Mouse (Mus musculus) kidney, postnatal 25 days (tissue): Measurements from ENCODE around the gene Fndc3b.

Experiments
- DNase-seq, 2 experiments: peaks; one replicate each; pipeline ENCODE4 v3.0.0; 2021; ENCODE audit warnings: mixed read lengths in 2 of 2

The Fndc3b gene

GRCm38 (mm10) chr3:27616421-27617236 lies 94.5 kb downstream of the Fndc3b start:
- DNase-seq, result peak; percentile 85 to 88

DNA sequence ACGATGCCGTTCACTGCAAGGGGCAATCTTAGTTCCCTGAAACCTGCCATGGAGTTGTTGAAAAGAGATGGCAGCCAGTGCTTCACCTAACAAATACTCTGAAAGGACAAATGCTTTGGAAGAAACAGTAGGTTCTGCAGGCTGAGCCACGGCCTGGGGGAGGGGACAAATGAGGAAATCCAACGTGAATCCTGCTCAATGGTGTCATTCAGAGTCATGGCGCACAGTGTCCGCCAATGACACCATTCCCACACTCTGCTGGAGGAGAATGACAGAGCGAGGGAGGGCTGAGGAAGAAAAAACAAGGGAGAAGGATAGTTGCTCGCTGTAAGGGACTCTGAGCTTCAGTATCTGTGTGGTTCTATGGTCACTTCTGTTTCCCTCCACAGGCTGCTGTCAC lies 95.6 kb downstream of the Fndc3b start:
- DNase-seq, result no peak

- no peak for DNase-seq
These were observed 97.3 kb downstream of the Fndc3b start for GRCm38 (mm10) chr3:27613828-27614227.

GRCm38 (mm10) chr3:27613011-27613410 lies 98.1 kb downstream of the Fndc3b start:
- DNase-seq, result no peak

- no peak for DNase-seq
These were observed 99.1 kb downstream of the Fndc3b start for GRCm38 (mm10) chr3:27611986-27612385.

GRCm38 (mm10) chr3:27610547-27610946 lies 100.6 kb downstream of the Fndc3b start:
- DNase-seq, result peak; percentile 22 to 55

GRCm38 (mm10) chr3:27610089-27610488 lies 101.0 kb downstream of the Fndc3b start:
- no peak for DNase-seq

DNA sequence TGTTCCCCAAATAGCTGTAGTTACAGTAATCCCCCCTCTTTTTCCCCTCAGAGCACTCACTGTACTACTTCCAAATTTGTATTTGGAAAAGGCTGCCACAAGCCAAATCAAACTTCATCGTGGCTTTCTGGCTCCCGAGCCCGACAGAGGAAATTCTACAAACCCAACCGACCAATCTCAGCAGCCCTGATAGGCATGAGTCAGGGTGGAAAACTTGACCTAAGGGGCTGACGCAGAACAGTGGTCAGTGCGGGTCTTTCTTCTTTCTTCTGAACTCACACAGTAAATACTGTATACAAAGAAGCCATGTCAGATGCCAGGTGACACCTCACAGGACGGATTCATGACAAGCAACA lies 103.3 kb downstream of the Fndc3b start:
- no peak for DNase-seq

- peak; percentile 64 to 86 for DNase-seq
These were observed 103.9 kb downstream of the Fndc3b start for GRCm38 (mm10) chr3:27607081-27607795.

GRCm38 (mm10) chr3:27606626-27607025 lies 104.5 kb downstream of the Fndc3b start:
- no peak for DNase-seq

DNA sequence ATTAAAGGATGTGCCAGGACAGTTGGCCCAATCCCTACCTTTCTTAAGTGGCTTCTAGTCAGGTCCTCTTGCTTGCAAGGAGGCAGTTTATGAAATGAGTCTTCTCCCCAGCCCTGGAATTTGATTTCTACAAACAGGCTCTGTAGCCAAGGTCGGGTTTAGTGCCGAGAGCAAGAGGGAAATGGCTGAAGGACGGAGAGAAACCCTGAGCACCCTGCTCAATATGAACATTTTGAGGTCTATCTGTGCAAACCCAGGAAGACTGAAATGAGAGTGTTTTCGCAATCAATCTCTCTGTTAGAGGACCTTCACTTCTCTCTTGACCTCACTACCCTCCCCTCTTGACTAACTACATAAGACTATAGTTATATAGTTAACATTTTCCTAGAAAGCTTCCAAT lies 105.5 kb downstream of the Fndc3b start:
- no peak for DNase-seq

DNA sequence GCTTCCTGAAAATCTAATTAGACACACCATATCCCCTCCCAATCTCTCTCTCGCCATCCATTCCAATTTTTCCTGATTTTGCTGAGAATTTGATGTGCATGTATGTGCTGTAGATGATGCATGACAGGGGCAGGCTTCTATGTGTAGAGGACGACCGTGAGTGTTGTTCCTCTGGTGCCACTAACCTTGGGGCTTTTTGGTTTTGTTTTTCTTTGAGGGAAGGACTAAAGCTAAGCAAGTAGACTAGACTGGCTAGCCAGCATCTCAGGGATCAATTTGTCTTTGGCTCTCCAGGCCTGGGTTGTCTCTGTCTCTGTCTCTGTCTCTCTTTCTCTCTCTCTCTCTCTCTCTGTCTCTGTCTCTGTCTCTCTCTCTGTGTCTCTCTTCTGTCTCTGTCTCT lies 106.0 kb downstream of the Fndc3b start:
- peak in 1 of 2 experiments; percentile 6 for DNase-seq

- DNase-seq, result peak in 1 of 2 experiments; percentile 6
These were observed 106.5 kb downstream of the Fndc3b start for GRCm38 (mm10) chr3:27604629-27605028.

- peak; percentile 82 to 88 for DNase-seq
These were observed 107.0 kb downstream of the Fndc3b start for GRCm38 (mm10) chr3:27603905-27604620.

DNA sequence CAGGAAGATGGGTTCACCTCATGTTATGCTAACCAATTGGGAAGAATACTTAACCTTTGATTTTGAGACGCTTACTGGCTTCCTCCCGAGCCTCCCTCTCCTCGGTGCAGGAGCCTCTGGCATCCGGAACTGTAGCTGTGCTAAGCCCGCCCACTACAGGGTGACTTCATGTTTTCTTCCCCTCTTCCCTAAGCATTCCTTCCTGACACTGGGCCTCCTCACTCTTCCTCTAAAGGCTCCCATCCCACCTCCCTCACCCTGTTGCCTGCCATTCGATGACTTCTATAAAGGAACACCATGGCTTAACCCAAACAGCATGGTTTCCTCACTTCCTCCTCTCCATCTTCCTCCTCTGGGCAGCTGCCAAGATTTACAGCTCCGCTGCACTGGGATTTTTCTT lies 110.5 kb downstream of the Fndc3b start:
- peak in 1 of 2 experiments; percentile 39 for DNase-seq

- DNase-seq, result peak; percentile 34 to 38
These were observed 110.9 kb downstream of the Fndc3b start for GRCm38 (mm10) chr3:27600197-27600596.

- no peak for DNase-seq
These were observed 112.4 kb downstream of the Fndc3b start for GRCm38 (mm10) chr3:27598437-27599382.

- DNase-seq, result no peak
These were observed 117.5 kb downstream of the Fndc3b start for GRCm38 (mm10) chr3:27593485-27594138.

DNA sequence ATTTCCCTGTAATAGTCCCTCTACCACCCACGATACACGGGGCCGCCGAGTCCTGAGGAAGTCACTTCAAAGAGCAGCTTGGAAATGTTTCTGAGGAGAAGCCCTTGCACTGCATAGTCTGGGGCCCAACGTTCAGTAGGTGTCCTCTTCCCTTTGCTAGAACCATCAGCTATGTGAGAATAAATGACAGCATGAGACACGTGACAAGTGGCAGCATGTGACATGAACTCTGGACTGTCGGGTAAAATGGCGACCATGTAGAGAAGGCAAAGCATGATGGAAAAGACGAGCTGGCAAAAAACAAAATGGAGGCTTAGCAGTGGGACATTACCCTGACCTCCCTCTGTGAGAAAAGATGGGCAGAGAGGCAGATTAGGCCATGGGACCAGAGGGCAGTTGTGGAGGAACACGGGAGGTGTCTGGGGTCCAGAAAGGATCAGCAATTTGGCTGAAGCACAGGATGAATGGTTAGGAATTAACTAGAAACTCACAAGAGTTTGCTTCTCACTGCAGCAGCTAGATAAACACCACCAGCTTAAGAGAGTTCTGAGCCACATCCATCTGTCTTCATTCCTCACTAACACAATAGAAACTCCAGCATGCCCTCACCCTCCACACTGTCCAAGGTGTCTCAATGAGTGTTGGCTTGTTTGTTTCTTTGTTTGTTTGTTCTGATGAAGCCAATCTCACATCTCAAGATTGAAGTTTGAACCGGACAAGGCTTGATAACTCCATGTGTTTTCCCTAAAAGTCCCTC lies 118.2 kb downstream of the Fndc3b start:
- DNase-seq, result peak; percentile 55 to 81

DNA sequence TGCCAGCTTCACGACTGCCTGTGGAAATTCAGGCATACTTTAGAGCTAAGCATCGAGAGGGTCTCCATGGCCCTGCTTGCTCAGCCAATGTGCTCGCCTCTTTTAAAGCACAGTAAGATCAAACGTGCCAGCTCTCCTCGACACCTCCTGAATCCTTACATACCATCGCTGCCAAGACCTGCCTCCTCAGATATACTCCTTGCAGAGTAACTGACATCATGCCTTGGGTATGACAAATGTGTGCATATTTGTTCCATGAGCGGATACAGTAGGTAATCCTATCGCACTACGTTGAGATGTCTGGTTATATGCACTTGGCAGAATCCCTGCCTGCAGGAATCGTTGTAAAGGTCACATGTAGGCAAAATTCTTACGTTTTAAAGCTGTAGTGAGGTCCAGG lies 120.3 kb downstream of the Fndc3b start:
- DNase-seq, result no peak

DNA sequence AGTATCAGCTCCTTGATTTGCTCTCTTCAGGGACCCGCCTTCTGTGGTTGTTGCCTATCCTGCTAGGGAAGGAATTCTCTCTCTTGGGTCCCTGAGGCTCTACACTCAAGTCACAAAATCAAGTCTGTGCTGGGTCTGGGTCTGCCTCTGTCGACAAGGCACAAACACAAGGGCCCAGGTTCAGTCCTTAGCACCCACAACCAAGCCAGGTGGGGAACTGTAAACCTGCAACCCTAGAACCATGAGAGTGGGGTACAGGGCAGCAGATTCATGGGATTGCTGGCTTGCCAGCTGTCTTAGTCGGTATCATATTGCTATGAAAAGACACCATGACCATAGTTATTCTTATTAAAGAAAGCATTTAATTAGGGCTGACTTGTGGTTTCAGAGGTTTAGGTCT lies 121.8 kb downstream of the Fndc3b start:
- DNase-seq, result no peak
